Comparison of ENCODE assay signal across 11 mouse cellular contexts in genomic region chr2:119846929-119847328, GRCm38 (mm10). TPM values are rescaled to one million over a fixed set of nuclear protein-coding genes. Genes with fewer than 3 reads are reported as not detected.
A peak's percentile ranks its signal among the peaks of the same experiment; 100 is the strongest.
DNase-seq lines count a peak whose midpoint lies in the region; ATAC-seq lines count a peak whose summit lies in the region.
"Had no signal": no experiment of that assay in that cellular context is flagged by ENCODE, and none has a peak within 500 bp of the region (broad histone marks: within the 10 kb centered on the region; RNA-seq: fewer than 3 reads in every experiment).

No protein-coding gene starts in this region.

- H3K4me2 ChIP-seq in midbrain, embryonic 14.5 days (ENCODE audit: low read length) = no peak overlapping the region

- H3K36me3 ChIP-seq in midbrain, embryonic 14.5 days (ENCODE audit: control insufficient read depth, insufficient read depth, low read length) = no peaks in the 10 kb centered on the region
- H3K36me3 ChIP-seq: embryonic facial prominence, embryonic 10.5 days had no signal

- no peak overlapping the region for H3K9ac ChIP-seq in midbrain, embryonic 14.5 days (replicated peaks; ENCODE audit: low read length)
- H3K9ac ChIP-seq: liver, postnatal 0 days had no signal

- DNase-seq in lung, postnatal 36 days = peak; percentile 6
- no peak for DNase-seq in lung, postnatal 4 days
- DNase-seq in adipocyte (ENCODE audit: low spot score) = peak; percentile 75
- DNase-seq in cerebellum, adult 8-10 months = peak; percentile 91
- DNase-seq in heart, postnatal 10 days = peak; percentile 40
- DNase-seq in midbrain, embryonic 14.5 days = no peak
- no peak for DNase-seq in frontal cortex, postnatal 14 days (ENCODE audit: low spot score in 2 of 2)
- DNase-seq: kidney, adult 18-20 months; liver, postnatal 0 days had no signal

- no peaks in the 10 kb centered on the region for H3K4me1 ChIP-seq in midbrain, embryonic 14.5 days (ENCODE audit: control insufficient read depth, insufficient read depth, low read length)
- H3K4me1 ChIP-seq: embryonic facial prominence, embryonic 10.5 days had no signal

- H3K27ac ChIP-seq in midbrain, embryonic 14.5 days (replicated peaks; ENCODE audit: low read depth, low read length) = no peak overlapping the region
- H3K27ac ChIP-seq: embryonic facial prominence, embryonic 10.5 days had no signal

- H3K4me3 ChIP-seq in midbrain, embryonic 14.5 days (replicated peaks; ENCODE audit: low read depth, low read length) = no peak overlapping the region
- H3K4me3 ChIP-seq: embryonic facial prominence, embryonic 10.5 days had no signal

- 73% methylated on average over 4 of the region's 4 CpGs for WGBS in midbrain, embryonic 14.5 days

- H3K27me3 ChIP-seq in midbrain, embryonic 14.5 days (ENCODE audit: control insufficient read depth, insufficient read depth, low read length) = no peaks in the 10 kb centered on the region

- intact Hi-C loops in heart, postnatal 10 days (cut with DNase I) = no loop called here

- no peaks in the 10 kb centered on the region for H3K9me3 ChIP-seq in midbrain, embryonic 14.5 days (ENCODE audit: control insufficient read depth, low read length)
- H3K9me3 ChIP-seq: embryonic facial prominence, embryonic 10.5 days had no signal

- ATAC-seq in midbrain, embryonic 14.5 days (ENCODE audit: low FRiP score, low TSS enrichment) = no peak
- ATAC-seq in erythroblast, adult 5-6 weeks (replicated peaks; ENCODE audit: low FRiP score, poor library complexity, severe bottlenecking) = no peak
- ATAC-seq: liver, postnatal 0 days had no signal

RNA-seq across cellular contexts. Expression of gene Tyro3, which starts 49.4 kb away (rescaled TPM):
- total RNA-seq in heart, postnatal 10 days (2021) = 1 to 10 TPM; 5.0 to 6.6 TPM
- polyA plus RNA-seq in midbrain, embryonic 14.5 days (2014; fragmentation: Nextera tagmentation; extraction: Ambion mirVana) = 20.0 and 20.2 TPM in 2 replicates
- not detected in 2 replicates for total RNA-seq in erythroblast, adult 5-6 weeks (2015; ENCODE audit: low replicate concordance)
- not detected in 2 replicates for total RNA-seq in erythroblast, adult 5-6 weeks (2017; ENCODE audit: low replicate concordance)

RNA-seq across cellular contexts. Expression of gene Mga, which starts 50.1 kb away (rescaled TPM):
- total RNA-seq in heart, postnatal 10 days (2021) = 10 to 100 TPM; 53.2 to 54.4 TPM
- 35.8 and 42.8 TPM in 2 replicates for polyA plus RNA-seq in midbrain, embryonic 14.5 days (2014; fragmentation: Nextera tagmentation; extraction: Ambion mirVana)
- 11.1 and 23.2 TPM in 2 replicates for total RNA-seq in erythroblast, adult 5-6 weeks (2015; ENCODE audit: low replicate concordance)
- total RNA-seq in erythroblast, adult 5-6 weeks (2017; ENCODE audit: low replicate concordance) = 10.3 and 20.8 TPM in 2 replicates

RNA-seq across cellular contexts. Expression of gene Rpap1, which starts 59.6 kb away (rescaled TPM):
- total RNA-seq in heart, postnatal 10 days (2021) = 10 to 100 TPM; 13.7 to 14.4 TPM
- polyA plus RNA-seq in midbrain, embryonic 14.5 days (2014; fragmentation: Nextera tagmentation; extraction: Ambion mirVana) = 12.5 and 21.3 TPM in 2 replicates
- total RNA-seq in erythroblast, adult 5-6 weeks (2015; ENCODE audit: low replicate concordance) = 1.3 and 2.7 TPM in 2 replicates
- total RNA-seq in erythroblast, adult 5-6 weeks (2017; ENCODE audit: low replicate concordance) = 0.51 and 0.84 TPM in 2 replicates

Comparison
In these comparisons a context has a peak if more than half of its experiments do, and no peak if none do; other contexts are left out.
1. DNase-seq: peak in lung, postnatal 36 days (single experiment), adipocyte (single experiment), cerebellum, adult 8-10 months (single experiment) and heart, postnatal 10 days (2 of 2); none in lung, postnatal 4 days (0 of 2), midbrain, embryonic 14.5 days (single experiment) and frontal cortex, postnatal 14 days (0 of 2).
2. RNA of gene Tyro3, which starts 49.4 kb away (total RNA-seq): 5.0 to 6.6 TPM in heart, postnatal 10 days; not detected in erythroblast, adult 5-6 weeks; every median in the first group is over 4 times any median in the second.